Mouse (Mus musculus) ES-CJ7 (cell line): ENCODE data around the gene Uap1.

ENCODE experiments used
- DNase-seq: peaks from one replicate; pipeline ENCODE4 v3.0.0; 2011; ENCODE audit warnings: low read depth, low spot score

Uap1 gene

DNA sequence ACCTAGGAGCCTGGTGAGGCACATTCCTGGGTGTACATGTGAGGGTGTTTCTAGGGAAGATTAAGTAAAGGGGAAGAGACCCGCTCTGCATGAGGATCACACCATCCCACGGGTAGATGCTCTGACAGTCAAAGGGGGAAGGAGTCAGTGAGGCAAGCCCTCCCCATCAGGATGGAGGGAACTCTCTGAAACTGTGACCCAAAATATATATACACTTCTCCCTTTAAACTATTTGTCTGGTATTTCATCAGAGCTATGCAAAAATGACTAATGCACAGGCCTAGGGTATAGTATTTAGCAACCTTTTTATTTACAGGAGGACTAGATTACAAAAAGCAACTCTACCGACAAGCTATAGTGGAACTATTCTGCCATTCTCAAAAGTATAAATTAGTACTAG lies 9.8 kb downstream of the Uap1 start:
- DNase-seq: no peak

- DNase-seq: no peak
Measured at GRCm38 (mm10) chr1:170164053-170164614, 10.6 kb downstream of the Uap1 start.

DNA sequence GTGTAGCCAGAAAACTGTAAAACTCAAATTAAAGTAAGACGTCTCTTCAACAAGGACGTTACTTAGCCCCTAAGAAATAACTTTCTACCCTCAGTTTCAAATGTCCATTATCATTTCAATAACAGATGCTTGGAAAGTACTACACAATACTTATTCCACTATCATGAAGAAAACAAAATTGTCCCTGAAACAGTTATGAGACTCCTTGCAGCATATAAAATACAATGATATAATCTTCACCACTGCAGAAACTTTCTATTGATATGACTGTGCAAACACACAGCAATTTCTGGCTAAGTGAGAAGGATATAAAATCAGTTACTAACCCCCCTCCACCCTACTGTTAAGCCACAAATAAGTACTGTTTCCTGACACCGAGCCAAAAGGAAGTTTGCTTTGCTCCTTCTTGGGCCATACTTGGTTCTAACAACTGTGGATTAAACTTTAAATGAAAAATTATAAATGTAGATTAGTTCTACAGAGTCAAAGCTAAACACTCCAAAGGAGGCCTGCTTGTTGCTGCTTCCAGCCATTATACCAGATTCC lies 11.3 kb downstream of the Uap1 start:
- DNase-seq: no peak

DNA sequence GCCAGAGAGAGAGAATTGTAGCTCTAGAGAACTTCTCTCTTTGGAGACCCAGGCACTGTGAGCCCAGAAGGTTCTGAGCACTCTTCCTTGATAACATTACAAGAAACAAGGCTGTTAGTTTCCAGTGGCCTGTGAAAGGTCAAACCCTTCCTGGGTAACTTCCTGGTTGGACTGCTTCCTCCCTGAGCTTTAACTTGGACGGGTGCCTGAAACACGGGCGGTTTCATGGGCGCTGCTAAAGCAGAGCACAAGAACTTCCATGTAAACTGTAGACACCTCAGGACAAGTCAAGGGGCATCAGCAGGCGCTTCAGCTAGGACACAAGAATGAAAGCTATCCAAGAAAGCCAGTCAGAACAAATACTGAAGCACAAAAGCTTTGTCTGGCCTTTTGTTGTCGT lies 12.9 kb downstream of the Uap1 start:
- no peak for DNase-seq

- no peak for DNase-seq
Measured at GRCm38 (mm10) chr1:170160397-170160938, 14.3 kb downstream of the Uap1 start.

- no peak for DNase-seq
Measured at GRCm38 (mm10) chr1:170159707-170160106, 15.1 kb downstream of the Uap1 start.

DNA sequence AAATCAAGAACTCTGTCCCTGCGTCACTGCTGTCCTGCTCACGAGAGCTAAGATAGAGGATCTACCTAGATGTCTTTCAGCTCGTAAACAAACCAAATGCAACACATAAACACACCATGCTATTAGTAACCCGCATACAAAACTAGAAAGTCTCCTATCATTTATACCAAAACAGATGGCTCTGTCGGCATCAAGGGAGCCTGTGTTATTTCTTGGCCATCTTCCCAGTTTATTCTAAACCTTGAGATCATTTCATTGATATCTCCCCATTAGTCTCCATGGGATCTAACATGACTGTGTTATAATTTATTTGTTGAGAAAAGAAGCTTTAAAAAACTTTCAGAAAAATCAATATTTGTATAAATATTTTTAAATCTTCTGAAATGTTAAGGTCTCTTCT lies 19.0 kb downstream of the Uap1 start:
- DNase-seq: no peak

DNA sequence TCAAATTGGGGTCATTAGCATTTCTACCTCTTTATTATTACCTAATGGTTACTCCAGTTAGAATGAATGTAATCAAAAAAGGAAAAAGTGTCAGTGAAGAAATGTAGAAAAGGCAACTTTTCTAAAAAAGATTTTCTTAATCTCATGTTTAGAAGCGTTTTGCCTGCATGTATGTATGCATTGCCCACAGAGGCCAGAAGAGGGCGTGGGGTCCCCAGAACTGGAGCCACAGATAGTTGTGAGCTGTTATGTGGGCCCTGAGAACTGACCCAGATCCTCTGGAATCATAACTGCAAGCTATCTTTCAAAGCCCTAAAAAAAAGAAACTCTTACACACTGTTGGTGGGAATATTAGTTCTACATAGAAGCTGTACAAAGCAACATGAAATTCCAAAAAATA lies 19.5 kb downstream of the Uap1 start:
- DNase-seq: peak; percentile 24

DNA sequence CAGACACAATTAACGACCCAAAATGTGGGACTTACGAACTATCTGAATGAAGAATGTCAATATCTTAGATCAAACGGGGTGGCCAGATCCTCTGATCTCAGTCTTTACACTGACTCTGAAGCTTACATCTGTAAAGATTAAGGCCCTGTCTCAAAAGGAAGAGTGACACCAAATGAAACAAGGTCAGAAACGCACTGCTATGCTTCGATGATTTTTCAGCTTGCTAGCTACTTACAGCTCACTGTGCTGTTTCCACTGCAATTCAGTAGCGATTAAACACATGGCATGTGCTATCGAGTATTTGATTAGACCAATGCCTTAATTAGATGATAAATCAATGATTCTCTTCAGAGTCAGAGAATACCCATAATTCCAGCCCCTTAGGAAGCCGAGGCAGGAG lies 20.8 kb downstream of the Uap1 start:
- DNase-seq: no peak

- no peak for DNase-seq
Measured at GRCm38 (mm10) chr1:170152552-170152951, 22.2 kb downstream of the Uap1 start.

- no peak for DNase-seq
Measured at GRCm38 (mm10) chr1:170150870-170151269, 23.9 kb downstream of the Uap1 start.

DNA sequence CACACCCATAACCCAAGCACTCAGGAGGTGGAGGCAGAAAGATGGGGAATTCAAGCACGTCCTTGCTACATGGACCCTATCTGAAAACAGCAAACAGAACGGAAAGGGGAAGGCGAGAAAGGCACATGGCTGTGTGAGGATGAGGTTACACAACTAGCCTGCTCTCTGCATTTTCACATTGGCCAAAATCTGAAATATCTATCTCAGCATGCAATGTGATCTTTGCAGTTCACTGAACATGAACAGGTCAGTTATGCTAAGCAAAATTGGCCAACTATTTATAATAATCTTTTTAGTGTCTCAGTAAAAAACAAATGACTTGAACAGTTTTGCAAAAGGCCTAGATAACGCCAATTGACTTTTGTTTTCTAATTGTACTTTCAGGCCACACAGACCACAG lies 25.0 kb downstream of the Uap1 start:
- DNase-seq: no peak

- no peak for DNase-seq
Measured at GRCm38 (mm10) chr1:170148536-170148935, 26.2 kb downstream of the Uap1 start.

GRCm38 (mm10) chr1:170147651-170148448 lies 26.9 kb downstream of the Uap1 start:
- no peak for DNase-seq

- no peak for DNase-seq
Measured at GRCm38 (mm10) chr1:170145606-170146005, 29.2 kb downstream of the Uap1 start.

DNA sequence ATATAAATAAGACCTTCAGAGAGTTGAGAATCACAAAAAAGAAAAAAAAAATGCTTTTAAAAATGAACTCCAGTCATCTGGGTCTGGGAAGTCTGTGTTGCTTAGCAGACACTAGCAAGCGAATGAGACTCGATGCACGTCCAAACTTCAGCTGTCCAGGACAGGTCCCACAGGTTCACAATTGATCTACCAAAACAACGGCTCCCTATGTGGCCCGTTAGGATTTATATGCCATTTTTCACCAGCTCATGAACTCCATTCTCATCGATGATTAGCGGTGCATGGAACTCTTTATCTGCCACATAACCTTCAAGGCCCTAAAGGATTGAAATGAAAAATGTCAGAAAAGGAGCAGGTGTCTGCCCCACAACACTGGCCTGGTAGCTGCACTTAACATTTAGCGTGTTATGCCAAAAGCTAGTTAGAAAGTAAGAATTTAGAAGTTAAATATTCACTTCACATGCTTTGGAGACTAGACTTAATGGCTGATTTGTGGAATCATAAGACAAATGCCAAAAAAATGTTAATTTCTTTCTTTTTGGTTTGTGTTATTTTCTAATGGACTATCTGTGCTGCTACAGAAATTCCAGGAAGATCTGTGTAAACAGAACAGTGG lies 32.4 kb downstream of the Uap1 start:
- DNase-seq: no peak

GRCm38 (mm10) chr1:170141626-170142025 lies 33.1 kb downstream of the Uap1 start:
- no peak for DNase-seq

DNA sequence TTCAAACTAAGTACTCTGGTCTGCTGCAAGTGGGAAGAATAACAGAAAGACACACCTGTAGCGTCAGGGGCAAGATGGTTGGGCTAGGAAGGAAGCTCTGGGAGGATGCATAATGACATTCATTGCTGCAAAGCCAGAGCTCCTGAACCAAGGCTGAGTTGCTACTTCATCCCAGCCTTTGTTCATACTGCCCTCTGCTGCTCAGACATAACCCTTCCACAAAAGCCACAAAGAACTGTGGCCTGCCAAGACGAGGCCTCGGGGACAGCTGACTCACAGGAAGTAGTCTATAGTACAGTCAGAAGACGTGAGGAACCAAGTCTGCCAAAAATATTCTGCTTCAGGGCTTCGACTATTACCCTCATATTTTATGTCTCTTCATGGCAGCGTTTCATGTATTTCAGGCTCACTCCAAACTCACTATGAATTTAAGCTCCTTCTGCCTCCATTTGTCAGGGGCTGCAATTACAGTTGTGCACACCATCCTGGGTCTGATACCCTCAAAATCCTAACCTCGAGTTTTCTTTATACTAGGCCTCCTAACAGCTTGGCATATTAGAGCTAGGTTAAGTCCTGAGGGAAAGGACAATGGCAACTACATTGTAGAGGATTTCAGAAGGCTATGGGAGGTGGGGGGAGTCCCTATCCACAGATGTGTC lies 38.3 kb downstream of the Uap1 start:
- DNase-seq: peak; percentile 87

DNA sequence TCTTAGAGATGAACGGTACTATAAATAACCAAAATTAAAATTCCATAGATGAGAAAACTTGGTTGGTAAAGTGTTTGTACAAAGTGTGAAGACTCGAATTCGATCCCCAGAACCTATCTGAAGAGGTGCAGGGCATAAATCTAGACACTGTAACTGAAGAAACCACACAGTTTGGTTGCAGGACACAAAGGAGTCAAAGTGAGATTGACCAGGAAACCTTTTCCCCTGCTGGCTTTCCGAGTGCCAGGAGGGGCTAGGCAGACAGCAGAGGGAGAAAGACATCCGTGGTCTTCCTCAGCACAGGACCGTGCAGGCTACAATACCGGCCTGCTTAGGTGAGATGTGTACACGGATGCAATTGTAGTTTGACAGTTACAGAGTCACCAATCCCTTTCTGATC lies 40.5 kb downstream of the Uap1 start:
- no peak for DNase-seq

GRCm38 (mm10) chr1:170130962-170131361 lies 43.8 kb downstream of the Uap1 start:
- no peak for DNase-seq

- no peak for DNase-seq
Measured at GRCm38 (mm10) chr1:170124644-170125043, 50.1 kb downstream of the Uap1 start.

DNA sequence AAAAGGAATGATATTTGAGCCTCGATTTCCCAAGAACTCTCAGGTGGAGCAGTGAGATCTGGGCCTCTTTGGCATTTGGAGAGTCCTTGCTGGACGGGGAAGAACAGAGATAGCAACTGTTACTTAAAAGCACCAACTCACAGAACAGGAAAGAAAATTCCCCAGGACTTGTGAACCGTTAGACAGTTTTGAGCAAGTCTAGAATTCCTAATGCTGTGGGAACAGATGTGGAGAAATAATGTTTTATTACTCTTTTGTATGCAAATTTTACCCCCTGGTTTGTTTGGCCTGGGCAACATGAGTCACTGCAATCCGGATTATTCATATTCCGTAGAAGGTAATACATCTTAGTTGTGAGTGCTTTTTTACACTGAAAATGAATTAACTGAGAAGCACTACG lies 61.1 kb downstream of the Uap1 start:
- no peak for DNase-seq
